Mouse (Mus musculus) hindbrain, embryonic 12.5 days (tissue): ENCODE data around the gene Dnm2. TPM values are rescaled to one million over a fixed set of nuclear protein-coding genes. Genes with fewer than 3 reads are reported as not detected.

ENCODE experiments used
- ATAC-seq: fragments of 200-750 bp; cut with Nextera tagmentation; 2 replicates; pipeline ENCODE4 v1.8.0; 2017; ENCODE audit warnings: moderate TSS enrichment; ENCODE audit not compliant: low FRiP score
- H3K27ac ChIP-seq: fragments of 300-500 bp; sonication (generic); 2 replicates; pipeline ENCODE4 v1.5.1; 2016; ENCODE audit warnings: mild to moderate bottlenecking
- H3K27me3 ChIP-seq: fragments of 300-500 bp; sonication (generic); 2 replicates; pipeline ENCODE4 v1.6.1; 2016; ENCODE audit warnings: mild to moderate bottlenecking
- H3K36me3 ChIP-seq: fragments of 300-500 bp; sonication (generic); 2 replicates; pipeline ENCODE4 v1.6.1; 2016; ENCODE audit warnings: mild to moderate bottlenecking
- H3K4me1 ChIP-seq: fragments of 300-500 bp; sonication (generic); 2 replicates; pipeline ENCODE4 v1.6.1; 2016
- H3K4me2 ChIP-seq: fragments of 300-500 bp; sonication (generic); replicated peaks from 2 replicates; pipeline ENCODE4 v1.6.1; 2016; ENCODE audit warnings: mild to moderate bottlenecking
- H3K4me3 ChIP-seq: fragments of 300-500 bp; sonication (generic); 2 replicates; pipeline ENCODE4 v1.5.1; 2016; ENCODE audit warnings: mild to moderate bottlenecking
- H3K9ac ChIP-seq: fragments of 300-500 bp; sonication (generic); 2 replicates; pipeline ENCODE4 v1.6.1; 2016; ENCODE audit warnings: mild to moderate bottlenecking, moderate library complexity
- H3K9me3 ChIP-seq: fragments of 300-500 bp; sonication (generic); replicated peaks from 2 replicates; pipeline ENCODE4 v1.6.1; 2016; ENCODE audit warnings: mild to moderate bottlenecking
- WGBS: fragments of 180-500 bp; shearing (Covaris S2); methylation state at CpG from one replicate; pipeline ENCODE4 v1.1.7; 2016; 5-methylcytosine and 5-hydroxymethylcytosine counted together
- polyA plus RNA-seq: library from polyadenylated mRNA; unstranded; fragments of >200 nt; fragmentation: Nextera tagmentation; extraction: Ambion mirVana; gene quantifications from 2 replicates; pipeline ENCODE4 v1.2.1, GENCODE M21; 2016

Gene Dnm2
- polyA plus RNA-seq, 1 experiment from 2014 or later = 83.9 TPM

GRCm38 (mm10) chr9:21434410-21434809 lies 9.7 kb downstream of the Dnm2 start:
- 91% methylated on average over 2 of the region's 2 CpGs for WGBS
- no peak overlapping the region for H3K27ac ChIP-seq
- ATAC-seq = no peak
- no peaks in the 10 kb centered on the region for H3K9me3 ChIP-seq
- no peaks in the 10 kb centered on the region for H3K27me3 ChIP-seq
- H3K4me1 ChIP-seq = peaks cover 9% of the 10 kb centered on the region; the same call in 1 of the 2 replicates
- H3K9ac ChIP-seq = no peak overlapping the region
- no peak overlapping the region for H3K4me3 ChIP-seq
- no peaks in the 10 kb centered on the region for H3K36me3 ChIP-seq
- no peak overlapping the region for H3K4me2 ChIP-seq

- 94% methylated on average over 7 of the region's 7 CpGs for WGBS
- Histone ChIP-seq H3K9ac (no peak overlapping the region), H3K27ac (no peak overlapping the region), H3K4me2 (no peak overlapping the region), H3K4me3 (no peak overlapping the region), H3K27me3 (no peaks in the 10 kb centered on the region), H3K36me3 (no peaks in the 10 kb centered on the region), H3K9me3 (no peaks in the 10 kb centered on the region), H3K4me1 (0 out of 2 replicates have a peak, but pooled peaks cover 2% of the 10 kb centered on the region)
- ATAC-seq = no peak
Observed at GRCm38 (mm10) chr9:21435777-21436635, 11.3 kb downstream of the Dnm2 start.

GRCm38 (mm10) chr9:21437577-21437976 lies 12.9 kb downstream of the Dnm2 start:
- no peak overlapping the region for H3K27ac ChIP-seq
- H3K4me2 ChIP-seq = no peak overlapping the region
- no peaks in the 10 kb centered on the region for H3K9me3 ChIP-seq
- no peak overlapping the region for H3K9ac ChIP-seq
- no peaks in the 10 kb centered on the region for H3K36me3 ChIP-seq
- 0 out of 2 replicates have a peak, but pooled peaks cover 2% of the 10 kb centered on the region for H3K4me1 ChIP-seq
- WGBS = 89% methylated on average over 6 of the region's 6 CpGs
- no peaks in the 10 kb centered on the region for H3K27me3 ChIP-seq
- H3K4me3 ChIP-seq = no peak overlapping the region
- no peak for ATAC-seq

GRCm38 (mm10) chr9:21438219-21438618 lies 13.5 kb downstream of the Dnm2 start:
- H3K27ac ChIP-seq = no peak overlapping the region
- H3K4me3 ChIP-seq = no peak overlapping the region
- H3K27me3 ChIP-seq = no peaks in the 10 kb centered on the region
- H3K9ac ChIP-seq = no peak overlapping the region
- 76% methylated on average over 3 of the region's 3 CpGs for WGBS
- H3K36me3 ChIP-seq = no peaks in the 10 kb centered on the region
- no peaks in the 10 kb centered on the region for H3K9me3 ChIP-seq
- H3K4me1 ChIP-seq = 0 out of 2 replicates have a peak, but pooled peaks cover 2% of the 10 kb centered on the region
- H3K4me2 ChIP-seq = no peak overlapping the region
- no peak for ATAC-seq

DNA sequence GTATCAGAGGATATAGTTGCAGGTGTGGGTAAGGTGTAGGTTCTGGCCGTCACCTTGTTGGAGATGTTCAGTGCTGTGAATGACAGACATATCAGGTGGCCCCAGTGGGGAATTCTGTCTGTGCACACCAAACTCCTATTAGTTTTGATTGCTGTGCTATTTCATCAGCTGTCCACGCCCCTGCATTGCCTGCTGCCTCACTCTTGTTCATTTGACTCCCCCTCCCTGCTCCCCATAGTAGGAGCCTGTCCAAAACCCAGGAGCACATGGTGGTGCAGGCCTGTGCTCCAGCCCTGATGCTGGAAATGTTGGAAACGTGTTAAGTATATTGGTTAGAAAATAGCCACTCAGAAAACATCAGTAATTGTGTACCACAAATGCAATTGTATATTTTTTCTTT lies 14.7 kb downstream of the Dnm2 start:
- Histone ChIP-seq H3K27me3 (no peaks in the 10 kb centered on the region), H3K36me3 (no peaks in the 10 kb centered on the region), H3K4me1 (no peaks in the 10 kb centered on the region), H3K9me3 (no peaks in the 10 kb centered on the region), H3K4me3 (no peak overlapping the region), H3K9ac (no peak overlapping the region), H3K4me2 (no peak overlapping the region), H3K27ac (no peak overlapping the region)
- no peak for ATAC-seq
- 85% methylated on average over 3 of the region's 3 CpGs for WGBS

DNA sequence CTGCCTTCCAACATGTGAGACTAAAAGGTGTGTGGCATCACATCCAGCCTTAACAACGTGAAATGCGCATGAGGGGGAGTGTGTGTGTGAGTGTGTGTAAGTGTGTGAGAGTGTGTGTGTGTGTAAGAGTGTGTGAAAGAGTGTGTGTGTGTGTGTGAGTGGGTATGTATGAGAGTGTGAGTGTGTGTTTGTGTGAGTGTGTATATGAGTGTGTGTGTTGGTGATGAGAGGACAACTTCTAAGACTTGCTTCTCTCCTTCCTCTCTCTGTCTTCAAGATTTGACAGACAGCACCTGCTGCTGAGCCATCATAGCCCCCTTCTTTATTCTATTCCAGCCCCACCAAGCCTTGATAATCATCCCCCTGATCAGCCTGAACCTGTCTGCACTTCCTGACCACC lies 15.2 kb downstream of the Dnm2 start:
- Histone ChIP-seq H3K27ac (no peak overlapping the region), H3K4me3 (no peak overlapping the region), H3K36me3 (no peaks in the 10 kb centered on the region), H3K4me2 (no peak overlapping the region), H3K27me3 (no peaks in the 10 kb centered on the region), H3K9ac (no peak overlapping the region), H3K9me3 (no peaks in the 10 kb centered on the region), H3K4me1 (no peaks in the 10 kb centered on the region)
- 98% methylated on average over 2 of the region's 2 CpGs for WGBS
- no peak for ATAC-seq

- no peak overlapping the region for H3K4me2 ChIP-seq
- no peak overlapping the region for H3K4me3 ChIP-seq
- H3K9ac ChIP-seq = no peak overlapping the region
- H3K36me3 ChIP-seq = 0 out of 2 replicates have a peak, but pooled peaks cover 2% of the 10 kb centered on the region
- H3K27ac ChIP-seq = no peak overlapping the region
- H3K9me3 ChIP-seq = no peaks in the 10 kb centered on the region
- no peaks in the 10 kb centered on the region for H3K4me1 ChIP-seq
- H3K27me3 ChIP-seq = no peaks in the 10 kb centered on the region
- no peak for ATAC-seq
Observed at GRCm38 (mm10) chr9:21440387-21440786, 15.7 kb downstream of the Dnm2 start.

DNA sequence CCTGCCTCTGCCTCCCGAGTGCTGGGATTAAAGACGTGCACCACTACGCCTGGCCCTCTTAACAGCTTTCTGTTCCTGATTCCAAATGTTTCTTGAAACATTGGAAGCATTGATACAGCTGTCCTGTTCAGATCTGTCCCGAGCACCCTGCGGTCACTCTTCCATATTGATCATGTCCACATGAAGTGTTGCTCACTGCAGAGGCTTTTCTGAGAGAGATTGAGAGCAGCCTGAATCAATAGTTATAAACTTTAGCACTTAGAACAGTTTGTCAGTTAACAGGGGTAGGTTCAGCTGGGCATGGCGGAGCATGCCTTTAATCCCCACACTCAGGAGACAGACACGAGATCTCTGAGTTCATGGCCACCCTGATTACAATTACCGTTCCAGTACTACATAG lies 19.1 kb downstream of the Dnm2 start:
- Histone ChIP-seq H3K4me1 (no peaks in the 10 kb centered on the region), H3K9ac (no peak overlapping the region), H3K9me3 (no peaks in the 10 kb centered on the region), H3K4me3 (no peak overlapping the region), H3K27me3 (no peaks in the 10 kb centered on the region), H3K27ac (no peak overlapping the region), H3K36me3 (0 out of 2 replicates have a peak, but pooled peaks cover 3% of the 10 kb centered on the region), H3K4me2 (no peak overlapping the region)
- ATAC-seq = no peak
- 96% methylated on average over 8 of the region's 8 CpGs for WGBS

DNA sequence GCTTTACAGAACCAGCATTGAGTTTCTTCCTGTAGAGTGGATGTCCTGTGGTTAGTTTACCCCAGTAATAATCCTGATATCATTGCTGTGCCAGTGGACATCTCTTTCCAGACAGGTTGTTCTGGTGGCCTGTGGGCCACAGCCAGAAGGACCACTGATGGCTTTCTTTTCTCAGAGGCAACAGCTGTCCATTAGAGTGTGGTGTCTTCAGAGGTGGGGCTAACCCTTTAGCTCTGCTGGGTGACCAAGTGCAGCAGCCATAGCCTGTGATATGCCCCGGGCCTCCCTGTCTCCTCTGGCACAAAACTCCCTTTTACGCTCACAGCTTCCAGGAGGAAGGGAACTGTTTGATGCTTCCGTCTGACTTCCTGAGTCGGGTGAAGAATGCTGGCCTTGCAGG lies 19.9 kb downstream of the Dnm2 start:
- WGBS = 91% methylated on average over 4 of the region's 4 CpGs
- no peak overlapping the region for H3K4me2 ChIP-seq
- H3K27ac ChIP-seq = no peak overlapping the region
- H3K36me3 ChIP-seq = 0 out of 2 replicates have a peak, but pooled peaks cover 6% of the 10 kb centered on the region
- H3K27me3 ChIP-seq = no peaks in the 10 kb centered on the region
- ATAC-seq = no peak
- no peaks in the 10 kb centered on the region for H3K9me3 ChIP-seq
- no peaks in the 10 kb centered on the region for H3K4me1 ChIP-seq
- no peak overlapping the region for H3K4me3 ChIP-seq
- H3K9ac ChIP-seq = no peak overlapping the region

DNA sequence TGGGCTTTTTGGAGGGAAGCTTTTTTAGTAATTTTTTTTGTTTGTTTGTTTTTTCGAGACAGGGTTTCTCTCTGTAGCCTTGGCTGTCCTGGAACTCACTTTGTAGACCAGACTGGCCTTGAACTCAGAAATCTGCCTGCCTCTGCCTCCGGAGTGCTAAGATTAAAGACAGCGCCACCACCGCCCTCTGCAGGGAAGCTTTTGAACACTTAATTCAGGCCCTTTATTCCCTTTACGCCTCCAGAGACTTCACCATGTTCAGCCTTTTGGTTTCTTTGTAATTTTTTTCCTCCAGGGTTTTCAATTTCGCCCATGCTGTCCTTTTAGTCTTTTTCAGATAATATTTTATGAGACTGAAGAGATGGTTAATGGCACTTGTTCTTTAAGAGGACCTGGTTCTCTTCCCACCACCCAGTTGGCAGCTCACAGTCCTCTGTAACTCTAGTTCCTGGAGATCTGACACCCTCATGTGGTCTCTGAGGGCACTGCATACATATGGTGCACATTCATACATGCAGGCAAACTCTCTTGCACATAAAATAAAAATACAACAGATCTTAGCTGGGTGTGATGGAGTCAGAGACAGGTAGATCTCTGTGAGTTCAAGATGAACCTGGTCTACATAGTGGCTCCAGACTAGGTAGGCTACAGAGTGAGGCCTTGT lies 20.5 kb downstream of the Dnm2 start:
- Histone ChIP-seq H3K9me3 (no peaks in the 10 kb centered on the region), H3K36me3 (0 out of 2 replicates have a peak, but pooled peaks cover 6% of the 10 kb centered on the region), H3K27me3 (no peaks in the 10 kb centered on the region), H3K4me1 (no peaks in the 10 kb centered on the region), H3K27ac (no peak overlapping the region), H3K9ac (no peak overlapping the region), H3K4me3 (no peak overlapping the region), H3K4me2 (no peak overlapping the region)
- 96% methylated on average over 6 of the region's 6 CpGs for WGBS
- no peak for ATAC-seq

- Histone ChIP-seq H3K9me3 (no peaks in the 10 kb centered on the region), H3K27me3 (no peaks in the 10 kb centered on the region), H3K4me3 (no peak overlapping the region), H3K4me2 (no peak overlapping the region), H3K4me1 (no peaks in the 10 kb centered on the region; the same call in 1 of the 2 replicates), H3K9ac (no peak overlapping the region), H3K27ac (no peak overlapping the region), H3K36me3 (0 out of 2 replicates have a peak, but pooled peaks cover 6% of the 10 kb centered on the region)
- 96% methylated on average over 2 of the region's 2 CpGs for WGBS
- ATAC-seq = no peak
Observed at GRCm38 (mm10) chr9:21447778-21448177, 23.1 kb downstream of the Dnm2 start.

DNA sequence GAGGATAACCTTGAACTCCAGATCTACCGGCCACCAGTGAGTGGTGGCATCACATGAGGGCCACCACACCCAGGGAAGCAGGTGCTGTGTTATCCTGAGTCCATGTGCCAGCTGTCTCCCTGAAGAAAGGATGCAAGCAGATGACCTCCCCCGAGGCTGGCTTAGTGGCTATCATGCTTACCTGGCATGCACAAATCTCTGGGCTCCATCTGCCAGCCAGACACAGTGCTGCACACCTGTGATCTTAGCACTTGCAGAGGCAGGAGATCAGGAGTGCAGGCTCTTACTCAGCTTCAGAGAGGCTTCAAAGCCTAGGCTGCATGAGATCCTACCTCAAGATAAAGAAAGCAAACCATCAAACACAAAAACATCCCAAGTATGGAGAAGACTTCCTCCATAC lies 25.0 kb downstream of the Dnm2 start:
- no peaks in the 10 kb centered on the region for H3K27me3 ChIP-seq
- H3K4me2 ChIP-seq = no peak overlapping the region
- no peak overlapping the region for H3K4me3 ChIP-seq
- WGBS = 95% methylated on average over 2 of the region's 2 CpGs
- no peak for ATAC-seq
- H3K27ac ChIP-seq = no peak overlapping the region
- H3K36me3 ChIP-seq = 0 out of 2 replicates have a peak, but pooled peaks cover 6% of the 10 kb centered on the region
- H3K4me1 ChIP-seq = no peaks in the 10 kb centered on the region; the same call in 1 of the 2 replicates
- no peak overlapping the region for H3K9ac ChIP-seq
- no peaks in the 10 kb centered on the region for H3K9me3 ChIP-seq
